Mouse (Mus musculus): ENCODE data around the gene Fam222a. TPM values are rescaled to one million over a fixed set of nuclear protein-coding genes. Genes with fewer than 3 reads are reported as not detected.

The Fam222a gene
- polyA plus RNA-seq, 1 experiment from 2014 or later = 2.9 TPM

- H3K9ac ChIP-seq = no peak overlapping the region
- H3K27me3 ChIP-seq (replicated peaks) = no peaks in the 10 kb centered on the region
- no peaks in the 10 kb centered on the region for H3K9me3 ChIP-seq
- H3K4me1 ChIP-seq = peaks cover 25% of the 10 kb centered on the region
- no peak overlapping the region for H3K4me3 ChIP-seq (replicated peaks)
- no peak for ATAC-seq (ENCODE audit: insufficient read depth, low FRiP score, low read depth)
- 69% methylated on average over 11 of the region's 11 CpGs for WGBS
- no peak overlapping the region for H3K27ac ChIP-seq
- H3K4me2 ChIP-seq = no peak overlapping the region
- no peaks in the 10 kb centered on the region for H3K36me3 ChIP-seq
These were observed 81.0 kb downstream of the Fam222a start for GRCm38 (mm10) chr5:114648728-114649311.

- no peak overlapping the region for H3K9ac ChIP-seq
- no peaks in the 10 kb centered on the region for H3K36me3 ChIP-seq
- no peak for ATAC-seq (ENCODE audit: insufficient read depth, low FRiP score, low read depth)
- no peaks in the 10 kb centered on the region for H3K27me3 ChIP-seq (replicated peaks)
- H3K4me2 ChIP-seq = peak overlapping the region; percentile 11; the same call in 1 of the 2 replicates
- H3K27ac ChIP-seq = no peak overlapping the region
- peaks cover 25% of the 10 kb centered on the region for H3K4me1 ChIP-seq
- no peak overlapping the region for H3K4me3 ChIP-seq (replicated peaks)
- 36% methylated on average over 14 of the region's 14 CpGs for WGBS
- H3K9me3 ChIP-seq = no peaks in the 10 kb centered on the region
These were observed 83.2 kb downstream of the Fam222a start for GRCm38 (mm10) chr5:114651002-114651401.

- Histone ChIP-seq H3K27ac (no peak overlapping the region), H3K27me3 (replicated peaks) (peaks cover 1% of the 10 kb centered on the region; the same call in 1 of the 2 replicates), H3K4me2 (peak overlapping the region; percentile 11; the same call in 1 of the 2 replicates), H3K4me1 (peaks cover 25% of the 10 kb centered on the region), H3K9ac (no peak overlapping the region), H3K9me3 (no peaks in the 10 kb centered on the region), H3K36me3 (no peaks in the 10 kb centered on the region), H3K4me3 (replicated peaks) (no peak overlapping the region)
- no peak for ATAC-seq (ENCODE audit: insufficient read depth, low FRiP score, low read depth)
- 37% methylated on average over 3 of the region's 3 CpGs for WGBS
These were observed 83.6 kb downstream of the Fam222a start for GRCm38 (mm10) chr5:114651449-114651848.

GRCm38 (mm10) chr5:114653656-114654437 lies 86.0 kb downstream of the Fam222a start:
- no peak overlapping the region for H3K4me3 ChIP-seq (replicated peaks)
- no peaks in the 10 kb centered on the region for H3K36me3 ChIP-seq
- H3K4me1 ChIP-seq = peaks cover 22% of the 10 kb centered on the region
- no peak overlapping the region for H3K9ac ChIP-seq
- H3K27ac ChIP-seq = no peak overlapping the region
- WGBS = 71% methylated on average over 14 of the region's 15 CpGs
- no peak for ATAC-seq (ENCODE audit: insufficient read depth, low FRiP score, low read depth)
- H3K4me2 ChIP-seq = no peak overlapping the region
- H3K27me3 ChIP-seq (replicated peaks) = peaks cover 21% of the 10 kb centered on the region
- H3K9me3 ChIP-seq = no peaks in the 10 kb centered on the region

GRCm38 (mm10) chr5:114655721-114656120 lies 87.9 kb downstream of the Fam222a start:
- Histone ChIP-seq H3K9me3 (no peaks in the 10 kb centered on the region), H3K9ac (no peak overlapping the region), H3K4me2 (no peak overlapping the region), H3K27ac (no peak overlapping the region), H3K36me3 (no peaks in the 10 kb centered on the region), H3K27me3 (replicated peaks) (peaks cover 31% of the 10 kb centered on the region), H3K4me1 (peaks cover 18% of the 10 kb centered on the region), H3K4me3 (replicated peaks) (no peak overlapping the region)
- no peak for ATAC-seq (ENCODE audit: insufficient read depth, low FRiP score, low read depth)
- WGBS = 87% methylated on average over 5 of the region's 5 CpGs

GRCm38 (mm10) chr5:114656305-114656704 lies 88.5 kb downstream of the Fam222a start:
- Histone ChIP-seq H3K9me3 (no peaks in the 10 kb centered on the region), H3K4me2 (no peak overlapping the region), H3K36me3 (no peaks in the 10 kb centered on the region), H3K4me3 (replicated peaks) (no peak overlapping the region), H3K27me3 (replicated peaks) (peaks cover 31% of the 10 kb centered on the region), H3K4me1 (peaks cover 12% of the 10 kb centered on the region), H3K9ac (no peak overlapping the region), H3K27ac (no peak overlapping the region)
- no peak for ATAC-seq (ENCODE audit: insufficient read depth, low FRiP score, low read depth)
- WGBS = 77% methylated on average over 7 of the region's 7 CpGs

GRCm38 (mm10) chr5:114657426-114657825 lies 89.6 kb downstream of the Fam222a start:
- no peak for ATAC-seq (ENCODE audit: insufficient read depth, low FRiP score, low read depth)
- Histone ChIP-seq H3K4me2 (peak overlapping the region; percentile 82), H3K4me1 (peaks cover 11% of the 10 kb centered on the region), H3K9ac (no peak overlapping the region), H3K9me3 (no peaks in the 10 kb centered on the region), H3K36me3 (no peaks in the 10 kb centered on the region), H3K27me3 (replicated peaks) (peaks cover 31% of the 10 kb centered on the region), H3K27ac (no peak overlapping the region), H3K4me3 (replicated peaks) (peak overlapping the region; percentile 44)
- WGBS = 43% methylated on average over 10 of the region's 10 CpGs

- Histone ChIP-seq H3K36me3 (no peaks in the 10 kb centered on the region), H3K9ac (peak within 1 kb of the TSS; percentile 8; the same call in 1 of the 2 replicates), H3K27ac (no peak within 1 kb of the TSS), H3K4me3 (replicated peaks) (peak within 1 kb of the TSS; percentile 44), H3K27me3 (replicated peaks) (peaks cover 31% of the 10 kb centered on the region), H3K4me1 (peaks cover 11% of the 10 kb centered on the region), H3K9me3 (no peaks in the 10 kb centered on the region), H3K4me2 (peak within 1 kb of the TSS; percentile 82)
- 2% methylated on average over 44 of the region's 47 CpGs for WGBS
- ATAC-seq (ENCODE audit: insufficient read depth, low FRiP score, low read depth) = peak; percentile 43
These were observed 90.4 kb downstream of the Fam222a start, which contains the start of gene Trpv4 for GRCm38 (mm10) chr5:114658255-114658654. Trpv4 (minus strand) TSS chr5:114658421.

GRCm38 (mm10) chr5:114661029-114661428 lies 93.2 kb downstream of the Fam222a start:
- Histone ChIP-seq H3K9me3 (no peaks in the 10 kb centered on the region), H3K27ac (no peak overlapping the region), H3K4me2 (no peak overlapping the region), H3K4me1 (peaks cover 11% of the 10 kb centered on the region), H3K27me3 (replicated peaks) (peaks cover 31% of the 10 kb centered on the region), H3K9ac (no peak overlapping the region), H3K36me3 (no peaks in the 10 kb centered on the region), H3K4me3 (replicated peaks) (no peak overlapping the region)
- no peak for ATAC-seq (ENCODE audit: insufficient read depth, low FRiP score, low read depth)
- WGBS = 64% methylated on average over 6 of the region's 6 CpGs

Other genes starting within 250 kb of the Fam222a start
- 122 and 124 TPM in 2 replicates for gene Kctd10, start 187.5 kb upstream of the Fam222a start, polyA plus RNA-seq (2015; fragmentation: Nextera tagmentation; extraction: Ambion mirVana)
- gene Ube3b, start 187.4 kb upstream of the Fam222a start, polyA plus RNA-seq (2015; fragmentation: Nextera tagmentation; extraction: Ambion mirVana) = 36.1 and 37.9 TPM in 2 replicates
- gene Mmab, start 124.0 kb upstream of the Fam222a start, polyA plus RNA-seq (2015; fragmentation: Nextera tagmentation; extraction: Ambion mirVana) = 28.8 and 29.8 TPM in 2 replicates
- 49.7 and 51.5 TPM in 2 replicates for gene Mvk, start 123.7 kb upstream of the Fam222a start, polyA plus RNA-seq (2015; fragmentation: Nextera tagmentation; extraction: Ambion mirVana)
- gene Trpv4, start 90.4 kb downstream of the Fam222a start, polyA plus RNA-seq (2015; fragmentation: Nextera tagmentation; extraction: Ambion mirVana) = 1.7 and 1.9 TPM in 2 replicates
- gene Gltp, start 123.0 kb downstream of the Fam222a start, polyA plus RNA-seq (2015; fragmentation: Nextera tagmentation; extraction: Ambion mirVana) = 123 and 144 TPM in 2 replicates
- 11.5 and 11.6 TPM in 2 replicates for gene Tchp, start 139.7 kb downstream of the Fam222a start, polyA plus RNA-seq (2015; fragmentation: Nextera tagmentation; extraction: Ambion mirVana)
- 48.9 and 49.0 TPM in 2 replicates for gene Ankrd13a, start 206.7 kb downstream of the Fam222a start, polyA plus RNA-seq (2015; fragmentation: Nextera tagmentation; extraction: Ambion mirVana)
- 36.7 and 39.8 TPM in 2 replicates for gene Git2, start 207.5 kb downstream of the Fam222a start, polyA plus RNA-seq (2015; fragmentation: Nextera tagmentation; extraction: Ambion mirVana)

Data from stomach, embryonic 15.5 days (tissue).